Mouse (Mus musculus) liver, embryonic 16.5 days (tissue): Measurements from ENCODE around the gene Kif13a. TPM values are rescaled to one million over a fixed set of nuclear protein-coding genes. Genes with fewer than 3 reads are reported as not detected.

Experiments
- ATAC-seq: fragments of 200-750 bp; cut with Nextera tagmentation; 2 replicates; pipeline ENCODE4 v1.8.0; 2017; ENCODE audit warnings: low read depth, mild to moderate bottlenecking, moderate number of reproducible peaks, moderate library complexity
- H3K27ac ChIP-seq: fragments of 300-500 bp; sonication (generic); 2 replicates; pipeline ENCODE4 v1.5.1; 2014; ENCODE audit warnings: mild to moderate bottlenecking, low read length
- H3K27me3 ChIP-seq: fragments of 300-500 bp; sonication (generic); 2 replicates; pipeline ENCODE4 v1.6.1; 2014; ENCODE audit warnings: low read depth, low read length, mixed read lengths; ENCODE audit not compliant: control insufficient read depth, insufficient read depth
- H3K36me3 ChIP-seq: fragments of 300-500 bp; sonication (generic); 2 replicates; pipeline ENCODE4 v1.6.1; 2014; ENCODE audit warnings: mild to moderate bottlenecking; ENCODE audit not compliant: control insufficient read depth, insufficient read depth
- H3K4me1 ChIP-seq: fragments of 300-500 bp; sonication (generic); 2 replicates; pipeline ENCODE4 v1.6.1; 2014; ENCODE audit warnings: low read depth, low read length, mixed read lengths; ENCODE audit not compliant: control insufficient read depth
- H3K4me2 ChIP-seq: fragments of 300-500 bp; sonication (generic); 2 replicates; pipeline ENCODE4 v1.6.1; 2014; ENCODE audit warnings: low read depth, low read length, mixed read lengths
- H3K4me3 ChIP-seq: fragments of 300-500 bp; sonication (generic); 2 replicates; pipeline ENCODE4 v1.5.1; 2014; ENCODE audit warnings: low read depth, mild to moderate bottlenecking, low read length
- H3K9ac ChIP-seq: fragments of 300-500 bp; sonication (generic); 2 replicates; pipeline ENCODE4 v1.6.1; 2014; ENCODE audit warnings: low read depth, low read length
- H3K9me3 ChIP-seq: fragments of 300-500 bp; sonication (generic); replicated peaks from 2 replicates; pipeline ENCODE4 v1.6.1; 2016; ENCODE audit warnings: low read length; ENCODE audit not compliant: control insufficient read depth
- WGBS: fragments of 180-500 bp; shearing (Covaris S2); extraction: QIAGEN DNeasy Blood & Tissue Kit; methylation state at CpG from one replicate; pipeline ENCODE4 v1.1.7; 2014; ENCODE audit not compliant: insufficient replicate concordance; 5-methylcytosine and 5-hydroxymethylcytosine counted together
- polyA plus RNA-seq: library from polyadenylated mRNA; unstranded; fragments of >200 nt; fragmentation: Nextera tagmentation; extraction: Ambion mirVana; gene quantifications from 2 replicates; pipeline ENCODE4 v1.2.1, GENCODE M21; 2015

Kif13a gene
- polyA plus RNA-seq, 1 experiment from 2014 or later: 1.5 TPM

GRCm38 (mm10) chr13:46863169-46863748 lies 66.4 kb downstream of the Kif13a start:
- Histone ChIP-seq H3K4me3 (no peak overlapping the region), H3K27ac (no peak overlapping the region), H3K9ac (no peak overlapping the region), H3K4me1 (no peaks in the 10 kb centered on the region; the same call in 1 of the 2 replicates), H3K4me2 (no peak overlapping the region), H3K9me3 (no peaks in the 10 kb centered on the region), H3K36me3 (no peaks in the 10 kb centered on the region), H3K27me3 (no peaks in the 10 kb centered on the region)
- no peak for ATAC-seq
- 22% methylated on average over 3 of the region's 3 CpGs for WGBS

- Histone ChIP-seq H3K4me1 (no peaks in the 10 kb centered on the region; the same call in 1 of the 2 replicates), H3K27ac (no peak overlapping the region), H3K9me3 (no peaks in the 10 kb centered on the region), H3K4me2 (no peak overlapping the region), H3K27me3 (no peaks in the 10 kb centered on the region), H3K36me3 (no peaks in the 10 kb centered on the region), H3K9ac (no peak overlapping the region), H3K4me3 (no peak overlapping the region)
- ATAC-seq: no peak
- WGBS: 62% methylated on average over 2 of the region's 2 CpGs
These were observed 69.8 kb downstream of the Kif13a start for GRCm38 (mm10) chr13:46859876-46860275.

GRCm38 (mm10) chr13:46859173-46859572 lies 70.5 kb downstream of the Kif13a start:
- H3K36me3 ChIP-seq: no peaks in the 10 kb centered on the region
- ATAC-seq: no peak
- no peak overlapping the region for H3K4me3 ChIP-seq
- 14% methylated on average over 2 of the region's 2 CpGs for WGBS
- no peaks in the 10 kb centered on the region for H3K27me3 ChIP-seq
- no peaks in the 10 kb centered on the region; the same call in 1 of the 2 replicates for H3K4me1 ChIP-seq
- H3K4me2 ChIP-seq: no peak overlapping the region
- no peak overlapping the region for H3K9ac ChIP-seq
- no peak overlapping the region for H3K27ac ChIP-seq
- no peaks in the 10 kb centered on the region for H3K9me3 ChIP-seq

DNA sequence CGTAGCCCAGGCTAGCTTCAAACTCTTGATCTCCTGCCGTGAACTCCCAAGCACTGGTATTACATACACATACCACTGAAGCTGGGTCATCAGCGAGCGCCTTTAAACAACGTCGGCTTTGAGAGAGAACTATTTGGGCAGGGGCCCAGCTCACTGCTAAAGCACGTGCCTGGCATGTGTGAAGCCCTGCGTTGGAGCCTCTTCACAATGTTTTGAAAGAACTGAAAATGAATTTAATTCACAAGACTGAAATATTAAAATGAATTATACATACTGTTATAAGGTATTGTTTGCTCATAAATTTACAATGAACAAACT lies 70.9 kb downstream of the Kif13a start:
- no peaks in the 10 kb centered on the region for H3K36me3 ChIP-seq
- no peak overlapping the region for H3K4me3 ChIP-seq
- H3K9ac ChIP-seq: no peak overlapping the region
- 60% methylated on average over 8 of the region's 8 CpGs for WGBS
- H3K4me1 ChIP-seq: no peaks in the 10 kb centered on the region; the same call in 1 of the 2 replicates
- H3K4me2 ChIP-seq: no peak overlapping the region
- no peaks in the 10 kb centered on the region for H3K27me3 ChIP-seq
- H3K27ac ChIP-seq: no peak overlapping the region
- no peak for ATAC-seq
- H3K9me3 ChIP-seq: no peaks in the 10 kb centered on the region

GRCm38 (mm10) chr13:46858143-46858834 lies 71.4 kb downstream of the Kif13a start:
- Histone ChIP-seq H3K27ac (no peak overlapping the region), H3K4me2 (no peak overlapping the region), H3K27me3 (no peaks in the 10 kb centered on the region), H3K9ac (no peak overlapping the region), H3K4me3 (no peak overlapping the region), H3K36me3 (no peaks in the 10 kb centered on the region), H3K4me1 (no peaks in the 10 kb centered on the region), H3K9me3 (no peaks in the 10 kb centered on the region)
- WGBS: 71% methylated on average over 8 of the region's 8 CpGs
- ATAC-seq: no peak

- Histone ChIP-seq H3K4me2 (no peak overlapping the region), H3K27me3 (no peaks in the 10 kb centered on the region), H3K9me3 (no peaks in the 10 kb centered on the region), H3K27ac (no peak overlapping the region), H3K9ac (no peak overlapping the region), H3K4me1 (no peaks in the 10 kb centered on the region), H3K4me3 (no peak overlapping the region), H3K36me3 (no peaks in the 10 kb centered on the region)
- 72% methylated on average over 5 of the region's 5 CpGs for WGBS
- no peak for ATAC-seq
These were observed 75.2 kb downstream of the Kif13a start for GRCm38 (mm10) chr13:46854456-46854855.

GRCm38 (mm10) chr13:46852470-46852869 lies 77.2 kb downstream of the Kif13a start:
- H3K4me1 ChIP-seq: no peaks in the 10 kb centered on the region
- 81% methylated on average over 4 of the region's 4 CpGs for WGBS
- no peaks in the 10 kb centered on the region for H3K9me3 ChIP-seq
- H3K4me3 ChIP-seq: no peak overlapping the region
- no peak for ATAC-seq
- no peaks in the 10 kb centered on the region for H3K36me3 ChIP-seq
- no peak overlapping the region for H3K4me2 ChIP-seq
- no peaks in the 10 kb centered on the region for H3K27me3 ChIP-seq
- no peak overlapping the region for H3K27ac ChIP-seq
- no peak overlapping the region for H3K9ac ChIP-seq

DNA sequence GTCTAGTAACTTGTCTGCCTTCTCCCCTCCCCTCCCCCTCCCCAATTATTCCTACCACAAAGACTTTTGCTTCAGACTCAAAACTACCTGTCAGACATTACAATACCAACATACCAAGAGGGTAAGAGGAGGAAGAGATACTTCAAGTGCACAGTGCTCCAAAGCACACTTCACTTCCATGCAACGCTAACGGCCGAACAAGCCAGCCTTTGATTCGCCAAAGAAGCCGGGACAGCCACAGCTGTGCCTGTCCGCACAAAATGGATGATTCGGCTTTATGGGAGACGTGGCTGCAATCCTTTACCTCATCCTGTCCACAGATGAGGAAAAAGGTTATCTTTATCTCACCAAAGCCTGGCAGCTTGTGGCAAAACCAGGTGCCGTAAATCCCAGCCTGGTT lies 84.2 kb downstream of the Kif13a start:
- Histone ChIP-seq H3K27me3 (no peaks in the 10 kb centered on the region), H3K9me3 (no peaks in the 10 kb centered on the region), H3K4me2 (no peak overlapping the region), H3K9ac (no peak overlapping the region), H3K36me3 (no peaks in the 10 kb centered on the region), H3K4me1 (no peaks in the 10 kb centered on the region), H3K27ac (no peak overlapping the region), H3K4me3 (no peak overlapping the region)
- 67% methylated on average over 9 of the region's 9 CpGs for WGBS
- ATAC-seq: no peak

DNA sequence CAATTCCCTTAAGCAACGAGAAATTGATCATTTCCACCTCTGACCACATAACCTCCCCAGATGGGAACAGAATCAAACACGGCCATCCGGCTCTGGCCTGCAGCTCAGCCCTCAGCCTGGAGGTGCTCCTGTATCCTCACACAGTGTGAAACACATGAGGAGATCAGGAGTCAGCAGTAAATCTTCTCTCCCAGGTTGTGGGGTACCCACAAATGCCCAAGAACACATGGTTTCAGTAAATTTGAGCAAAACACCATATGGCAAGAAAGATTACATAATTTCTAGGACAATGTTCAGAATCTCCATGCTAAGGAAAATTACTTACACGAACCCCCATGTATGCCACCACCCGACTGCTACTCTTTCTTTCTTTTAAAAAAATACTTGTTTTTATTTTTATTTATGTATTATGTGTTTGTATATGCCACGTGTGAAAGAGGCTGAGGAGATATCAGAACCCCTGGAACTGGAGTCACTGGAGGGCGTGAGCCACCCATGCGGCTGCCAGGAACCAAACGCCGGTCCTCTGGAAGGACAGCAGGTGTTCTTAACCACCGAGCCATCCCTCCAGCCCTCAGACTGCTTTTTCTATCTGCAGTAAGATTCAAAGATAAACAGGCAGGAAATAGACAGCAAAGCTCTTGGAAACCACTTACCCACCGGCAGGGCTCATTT lies 85.0 kb downstream of the Kif13a start:
- WGBS: 54% methylated on average over 12 of the region's 12 CpGs
- Histone ChIP-seq H3K4me1 (no peaks in the 10 kb centered on the region), H3K36me3 (no peaks in the 10 kb centered on the region), H3K9me3 (no peaks in the 10 kb centered on the region), H3K27ac (no peak overlapping the region), H3K4me2 (no peak overlapping the region), H3K4me3 (no peak overlapping the region), H3K27me3 (no peaks in the 10 kb centered on the region), H3K9ac (no peak overlapping the region)
- no peak for ATAC-seq
